Mouse (Mus musculus) cerebellum, postnatal 25 days (tissue): ENCODE measurements at regions not wholly inside any gene's neighbourhood (a gene's known extent, or its start where the extent isn't known, plus 50 kb on each side); places are given as distances from the start of the nearest gene placed in this dataset.
A peak's percentile ranks its signal among the peaks of the same experiment; 100 is the strongest.

Experiments
- DNase-seq, 2 experiments: peaks; one replicate each; pipeline ENCODE4 v3.0.0; 2021; ENCODE audit warnings: mixed read lengths in 2 of 2

DNA sequence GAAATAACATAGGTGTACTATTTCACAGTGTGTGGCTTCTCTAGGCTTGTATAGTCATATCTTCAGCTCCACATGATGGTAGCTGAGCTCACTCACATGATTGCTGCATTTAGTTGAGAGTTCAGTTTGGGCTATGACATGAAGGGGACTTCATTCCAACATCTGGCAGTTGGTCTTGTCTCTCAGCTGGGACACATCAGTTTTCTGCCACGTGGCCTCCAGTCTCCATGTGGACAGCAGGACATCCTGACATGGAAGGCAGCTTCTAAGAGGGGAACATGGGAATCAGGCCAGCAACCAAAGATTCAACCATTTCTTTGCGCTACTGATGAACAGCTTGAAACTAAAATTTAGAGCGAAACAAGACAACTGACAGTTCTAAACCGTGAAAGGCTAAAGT is 121.2 kb upstream of the Slc44a1 start:
- DNase-seq, result no peak

DNA sequence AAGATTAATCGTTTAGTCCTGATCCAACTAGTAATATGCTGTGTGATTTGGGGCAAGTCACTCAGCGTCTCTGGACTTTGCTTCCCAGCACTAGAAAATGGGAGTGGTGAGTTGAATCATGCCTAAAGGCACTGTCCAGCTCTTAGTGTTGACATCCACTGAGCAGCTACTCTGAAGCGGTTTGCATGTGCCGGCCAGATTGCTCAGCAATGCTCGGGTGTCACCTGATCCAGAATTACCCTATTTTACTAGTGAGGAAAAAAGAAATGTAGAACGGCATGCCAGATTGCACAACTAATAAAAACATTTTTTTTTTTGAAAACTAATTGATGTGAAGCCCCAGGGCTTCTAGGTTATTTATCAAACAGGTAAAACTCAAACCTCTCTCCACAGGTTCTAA is 122.0 kb upstream of the Slc44a1 start:
- DNase-seq, result no peak

DNA sequence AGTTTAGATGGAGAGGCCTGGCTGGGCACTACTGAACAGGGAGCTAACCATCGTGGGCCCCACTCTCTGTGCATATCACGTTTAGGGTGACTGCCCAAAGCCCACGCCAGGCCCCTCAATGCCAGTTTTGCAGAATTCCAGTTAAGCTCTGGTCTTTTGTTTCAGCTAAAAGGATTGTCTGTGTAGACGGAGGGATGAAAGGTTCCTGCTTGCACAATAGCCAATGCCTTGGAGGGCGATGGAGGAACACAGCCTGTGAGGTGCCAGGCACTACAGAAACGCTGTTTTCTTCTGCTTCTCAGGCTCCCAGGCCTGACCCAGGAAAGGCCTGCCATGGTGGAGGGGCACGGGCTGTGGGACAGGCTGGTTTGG is 122.8 kb upstream of the Slc44a1 start:
- no peak for DNase-seq

DNA sequence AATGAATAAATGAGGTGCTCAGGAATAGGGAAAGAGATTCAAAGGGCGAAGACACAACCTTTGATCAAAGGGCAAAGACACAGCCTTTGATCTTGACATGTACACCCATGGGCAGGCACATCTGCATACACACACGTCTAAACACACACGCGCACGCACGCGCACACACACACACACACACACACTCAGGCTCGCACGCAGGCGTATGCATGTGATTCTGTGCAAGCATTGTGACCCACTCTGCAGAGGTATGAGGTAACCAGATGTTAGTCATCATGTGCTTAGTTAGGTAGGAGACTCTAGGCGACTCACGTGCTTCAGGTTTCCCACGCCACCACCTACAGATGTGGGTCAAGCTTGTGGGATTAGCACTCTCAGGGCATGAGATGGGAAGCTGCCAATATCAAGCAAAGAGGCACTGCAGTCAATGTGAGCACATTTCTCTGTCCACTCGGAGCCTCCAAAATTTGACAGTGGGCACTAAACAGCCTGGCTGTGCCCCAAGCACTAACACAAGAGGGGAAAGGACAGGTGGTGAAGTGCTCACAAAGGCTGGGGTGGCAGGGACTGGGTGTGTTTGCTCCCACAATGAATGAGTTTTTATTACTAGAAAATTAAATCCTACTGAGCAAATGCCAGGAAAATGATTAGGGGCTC is 123.3 kb upstream of the Slc44a1 start:
- DNase-seq, result no peak

DNA sequence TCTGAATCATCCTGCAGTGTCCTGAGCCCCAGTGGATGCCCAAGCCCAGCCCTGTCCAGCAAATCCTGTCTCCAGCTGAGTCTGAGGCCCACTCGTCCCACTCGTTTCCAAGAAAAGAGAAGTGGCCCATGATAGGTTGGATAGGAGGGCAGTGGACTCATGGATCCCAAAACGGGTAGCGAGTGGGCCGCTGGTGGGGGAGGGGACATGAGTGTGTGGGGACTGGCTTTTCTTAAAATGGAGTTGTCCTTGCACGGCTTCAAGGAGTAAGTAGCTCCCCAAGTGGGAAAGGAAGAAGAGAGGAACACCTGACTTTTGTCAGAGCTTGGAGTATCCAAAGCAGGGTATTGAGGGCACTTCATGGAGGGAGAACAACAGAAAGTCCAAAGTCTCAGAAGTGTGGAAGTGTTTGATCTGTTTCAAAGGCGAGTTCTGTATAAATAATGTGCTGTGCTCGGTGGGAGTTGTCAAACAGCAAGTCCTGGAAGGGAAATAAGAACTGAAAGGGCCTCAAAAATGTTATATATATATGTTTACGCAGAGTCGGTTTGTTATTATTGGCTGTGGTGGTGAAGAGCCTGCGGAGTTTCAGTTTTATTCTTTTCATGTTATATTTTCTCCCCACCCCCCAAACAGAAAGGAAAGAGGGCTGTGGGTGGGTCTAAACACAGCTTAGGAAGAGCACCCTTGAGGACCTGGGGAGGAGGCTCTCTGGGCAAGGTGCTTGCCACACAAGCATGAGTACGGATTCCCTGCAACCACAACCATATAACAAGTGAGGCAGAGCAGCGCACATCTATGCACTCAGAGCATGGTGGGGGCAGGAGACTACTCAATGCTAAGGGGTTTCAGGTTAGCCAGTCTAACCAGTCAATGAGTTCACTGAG is 124.1 kb upstream of the Slc44a1 start:
- DNase-seq, result no peak

DNA sequence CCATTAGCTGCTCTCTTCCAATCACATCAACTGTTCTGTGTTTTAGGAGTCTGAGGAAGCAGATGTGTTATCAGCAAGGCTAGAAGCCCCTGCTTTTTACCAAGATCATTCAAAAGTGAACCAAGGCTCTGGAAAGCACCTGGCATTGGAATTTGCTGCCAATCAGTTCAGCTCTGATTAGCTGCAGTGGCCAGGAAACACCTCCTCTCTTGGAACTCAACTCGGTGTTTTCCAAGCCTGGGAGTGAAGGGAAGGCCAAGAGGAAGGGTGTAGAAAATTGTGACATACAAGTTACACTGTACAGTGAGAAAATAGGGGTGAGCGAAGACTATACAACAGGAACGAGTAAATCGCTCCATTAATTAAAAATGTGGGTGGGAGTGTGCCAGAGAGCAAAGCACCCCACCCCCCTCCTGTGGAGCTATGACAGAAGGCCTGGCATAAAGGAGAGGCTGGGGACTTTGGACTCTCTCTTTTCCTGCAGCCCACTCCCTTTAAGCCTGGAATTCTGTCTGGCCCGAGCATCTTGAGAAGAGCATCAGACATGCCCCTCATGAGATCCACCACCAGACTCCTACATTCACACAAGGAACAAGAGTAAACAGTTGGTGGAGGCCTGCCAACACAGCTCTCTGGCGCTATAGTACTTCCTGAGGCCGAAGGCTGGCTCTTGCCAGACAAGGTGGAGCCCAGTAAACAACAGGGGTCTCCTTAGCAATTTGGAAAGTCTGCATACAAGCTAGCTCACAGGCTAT is 124.9 kb upstream of the Slc44a1 start:
- peak; percentile 68 to 78 for DNase-seq

DNA sequence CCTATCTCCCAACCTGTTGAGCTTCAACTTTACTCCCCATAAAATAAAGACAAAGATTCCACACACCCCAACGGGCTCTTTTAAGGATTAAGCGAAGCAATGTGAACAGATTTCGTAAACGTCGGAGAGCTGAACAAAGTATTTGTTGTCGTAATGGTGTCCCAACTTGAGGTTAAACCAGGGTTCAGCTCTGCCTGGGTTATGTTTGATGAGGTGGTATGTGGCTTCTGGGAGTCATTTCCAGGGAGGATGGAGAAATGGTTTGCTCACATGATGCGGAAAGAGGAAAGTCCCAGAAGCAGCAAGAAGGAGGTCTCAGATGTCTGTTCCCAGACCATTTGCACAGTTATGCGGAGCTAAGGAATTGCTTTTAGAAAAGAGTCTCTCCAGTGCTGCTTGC is 126.1 kb upstream of the Slc44a1 start:
- DNase-seq, result no peak

DNA sequence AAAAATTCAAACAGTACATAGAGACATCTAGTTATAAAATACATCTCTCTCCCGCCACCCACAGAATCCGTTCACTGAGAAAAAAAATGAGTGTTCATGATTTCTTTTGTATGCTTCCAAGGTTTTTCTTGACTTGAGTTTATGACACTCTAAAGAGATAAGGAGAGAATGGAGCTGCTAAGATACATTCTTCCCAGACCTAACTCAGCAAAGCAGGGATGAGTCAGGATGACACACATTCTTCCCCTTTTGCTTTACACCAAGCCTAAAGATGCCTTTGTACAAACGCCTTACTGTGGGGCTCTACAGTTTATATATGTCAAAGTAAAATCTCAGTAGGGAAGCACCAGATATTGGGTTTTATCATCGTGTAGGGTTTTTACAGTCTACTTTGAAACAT is 133.1 kb upstream of the Slc44a1 start:
- DNase-seq, result no peak

DNA sequence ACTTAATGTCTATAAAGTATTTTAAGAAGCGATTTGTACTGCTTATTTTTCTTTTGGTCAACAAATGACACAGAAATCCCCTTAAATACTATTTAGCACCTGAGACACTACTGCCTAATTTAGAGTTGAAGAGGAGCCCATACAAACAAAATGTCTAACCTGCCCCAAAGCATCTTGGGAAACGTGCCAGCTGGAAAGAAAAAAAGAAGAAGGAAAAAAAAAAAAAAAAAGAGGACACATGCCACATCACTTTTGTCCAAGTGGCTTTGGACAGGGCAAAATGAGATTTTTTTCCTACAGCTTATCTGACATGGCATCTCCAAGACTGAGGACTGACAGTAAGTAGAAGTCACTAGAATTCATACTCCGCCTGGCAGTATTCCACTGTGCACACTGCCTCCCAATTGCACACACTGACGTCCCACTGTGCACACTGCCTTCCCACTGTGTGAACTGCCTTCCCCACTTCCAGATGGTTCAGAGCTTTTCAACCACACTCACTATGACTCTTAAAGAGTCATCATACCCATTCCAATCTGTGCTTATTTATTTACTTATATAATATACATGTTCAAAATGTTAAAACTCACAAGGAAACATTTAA is 135.3 kb upstream of the Slc44a1 start:
- peak in 1 of 2 experiments; percentile 18 for DNase-seq

DNA sequence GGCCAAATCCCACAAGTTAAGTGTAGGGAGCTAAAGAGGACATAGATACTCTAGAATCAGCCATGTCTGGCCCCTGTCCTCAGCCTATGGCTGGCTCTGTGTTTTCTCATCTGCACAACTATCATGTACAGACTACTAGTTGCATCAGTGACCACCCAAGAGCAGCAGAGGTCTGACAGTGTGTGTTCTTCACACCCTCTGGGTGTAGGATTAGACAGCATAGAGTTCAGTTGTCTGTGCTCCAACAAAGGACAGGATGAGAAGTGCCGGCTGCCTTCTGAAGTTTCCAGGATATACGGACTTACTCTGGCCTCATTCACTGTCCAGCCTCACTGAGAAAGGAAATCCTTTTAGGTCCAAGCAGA is 135.9 kb upstream of the Slc44a1 start:
- no peak for DNase-seq

DNA sequence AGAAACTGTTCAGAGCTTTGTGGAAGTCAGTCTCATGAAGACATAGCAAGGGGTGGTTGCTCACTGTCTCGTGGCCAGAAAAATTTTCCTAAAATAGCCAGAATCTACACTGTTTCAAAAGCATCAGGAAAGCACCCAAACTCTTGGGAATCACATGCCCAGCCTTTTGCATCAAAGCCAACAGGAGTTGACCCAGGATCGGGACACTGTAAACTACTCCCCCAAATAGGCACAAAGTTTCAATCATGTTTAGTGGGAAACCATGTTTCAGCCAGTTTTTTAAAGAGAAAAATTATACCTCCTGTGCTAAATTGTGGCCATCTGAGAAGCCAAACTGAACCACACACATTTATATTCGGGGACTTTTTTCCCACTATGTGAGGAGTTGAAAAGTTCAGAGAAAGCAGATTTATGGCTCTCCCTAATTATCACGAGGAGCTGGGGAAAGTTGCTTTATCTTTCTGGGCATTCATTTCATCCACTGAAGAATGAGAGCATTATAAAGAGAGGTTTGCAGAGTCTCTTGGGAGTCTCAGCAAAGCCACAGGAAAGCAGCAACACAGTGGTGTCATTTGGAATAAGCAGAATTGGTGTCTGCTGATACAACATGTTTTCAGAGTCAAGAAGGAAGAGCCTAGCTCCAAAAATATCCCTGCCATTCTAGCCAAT is 136.5 kb upstream of the Slc44a1 start:
- no peak for DNase-seq

DNA sequence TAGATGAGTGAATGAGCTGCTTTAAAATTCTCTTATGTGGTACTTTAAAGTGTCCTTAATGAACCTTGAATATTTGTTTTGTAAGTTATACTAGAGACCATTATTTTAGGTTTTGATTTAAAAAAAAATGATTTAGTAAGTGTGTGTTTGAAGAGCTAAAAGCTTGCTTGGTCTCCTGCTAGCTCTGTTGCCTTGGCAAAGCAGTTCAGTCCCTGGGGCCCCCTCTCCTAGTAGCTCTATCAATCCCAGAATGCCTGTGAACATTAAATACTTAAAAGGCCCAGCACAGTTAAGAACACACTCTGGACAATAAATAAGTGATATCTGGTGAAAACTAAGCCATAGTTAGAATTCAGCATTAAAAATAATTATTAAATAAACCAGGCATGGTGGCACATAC is 138.3 kb upstream of the Abca1 start:
- DNase-seq, result no peak

DNA sequence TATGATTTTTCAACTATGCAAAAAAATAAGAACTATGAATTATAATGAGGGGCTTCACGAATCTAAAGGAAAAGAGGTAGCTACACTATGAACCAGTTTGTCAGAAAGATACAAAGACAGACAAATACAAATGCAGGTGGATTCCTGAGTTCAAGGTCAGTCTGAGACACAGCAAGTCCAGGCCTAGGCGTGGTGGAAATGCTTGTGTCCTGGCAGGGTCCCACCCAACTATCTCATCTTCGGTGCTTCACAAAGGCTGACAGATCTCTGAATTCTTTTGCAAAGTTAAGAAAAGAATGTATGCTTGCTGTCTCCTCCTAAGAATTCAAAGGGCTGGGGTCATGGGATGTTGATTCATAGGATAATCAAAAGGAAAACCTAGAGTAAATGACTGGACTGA is 132.9 kb upstream of the Abca1 start:
- no peak for DNase-seq

DNA sequence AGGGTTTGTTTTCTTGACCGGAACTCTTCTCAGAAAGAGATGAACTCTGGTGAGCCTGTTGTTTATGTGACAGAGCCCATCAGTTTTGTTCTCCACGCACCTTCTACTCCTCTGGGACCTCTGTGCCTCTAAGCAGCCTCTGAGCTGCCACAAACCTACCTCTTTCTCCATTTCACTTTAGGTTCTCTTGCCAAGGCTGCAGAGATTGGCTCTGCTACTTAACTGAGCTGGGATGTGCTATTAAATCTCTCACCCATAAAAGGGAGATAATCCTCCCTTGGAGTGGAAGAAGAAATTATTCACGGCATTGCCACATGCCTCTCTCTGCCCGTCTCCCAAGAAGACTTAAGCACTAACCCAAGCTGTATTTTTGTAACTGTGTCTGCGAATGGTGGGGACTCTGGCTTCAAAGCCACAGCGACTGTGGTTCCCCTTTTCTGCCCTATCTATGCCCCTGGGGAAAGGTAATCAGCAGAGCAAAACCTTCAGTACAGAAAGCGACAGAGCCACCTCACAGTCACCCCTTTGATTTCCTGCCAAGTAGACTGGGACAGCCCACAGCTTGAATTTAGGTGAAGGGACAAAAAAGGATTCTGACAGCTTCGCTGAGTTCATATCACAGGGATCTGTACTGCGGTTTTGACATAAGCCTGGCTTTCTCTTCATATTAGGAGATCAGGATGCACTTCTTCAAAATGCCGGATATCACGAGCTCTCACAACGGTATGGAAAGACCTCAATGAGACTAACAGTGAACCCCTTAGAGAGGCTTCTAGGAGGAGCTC is 118.2 kb upstream of the Abca1 start:
- peak; percentile 22 to 27 for DNase-seq

DNA sequence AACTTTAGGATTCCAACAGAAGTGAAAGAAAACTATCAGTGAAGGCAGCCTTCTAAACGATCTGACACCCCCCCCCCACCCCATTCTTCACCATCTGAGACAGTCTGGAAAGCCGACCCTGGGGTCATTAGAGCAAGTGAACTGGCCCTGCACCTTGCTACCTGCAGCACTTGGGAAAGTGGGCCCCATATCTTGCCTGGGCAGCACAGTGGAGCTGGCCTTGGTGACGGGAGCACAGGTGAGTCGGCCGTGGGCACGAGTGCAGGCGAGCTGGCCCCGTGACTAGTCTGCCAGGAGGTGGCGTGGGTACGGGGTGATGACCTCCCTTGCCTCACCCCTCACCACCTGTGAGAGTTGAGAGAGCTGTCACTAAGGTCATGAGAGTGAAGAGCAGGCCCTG is 110.7 kb upstream of the Abca1 start:
- DNase-seq, result no peak

DNA sequence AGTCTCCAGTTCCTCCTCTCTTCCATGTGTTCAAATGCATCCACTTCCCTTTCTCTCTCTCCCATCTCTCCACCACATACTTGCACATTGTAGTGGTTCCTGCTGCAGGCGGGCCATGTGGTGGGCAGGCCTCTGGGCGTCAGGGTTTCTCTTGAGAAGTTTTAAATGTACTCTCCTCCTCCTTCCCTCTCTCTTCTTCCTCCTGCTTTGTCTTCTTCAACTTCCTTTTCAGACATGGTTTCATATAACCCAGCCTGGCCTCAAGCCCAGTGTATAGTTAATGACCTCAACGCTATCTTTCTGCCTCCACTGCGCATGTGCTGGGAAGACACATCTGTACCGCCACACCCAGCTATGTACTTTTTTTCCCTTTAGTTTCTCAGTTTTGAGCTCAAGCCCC is 110.3 kb upstream of the Abca1 start:
- no peak for DNase-seq

DNA sequence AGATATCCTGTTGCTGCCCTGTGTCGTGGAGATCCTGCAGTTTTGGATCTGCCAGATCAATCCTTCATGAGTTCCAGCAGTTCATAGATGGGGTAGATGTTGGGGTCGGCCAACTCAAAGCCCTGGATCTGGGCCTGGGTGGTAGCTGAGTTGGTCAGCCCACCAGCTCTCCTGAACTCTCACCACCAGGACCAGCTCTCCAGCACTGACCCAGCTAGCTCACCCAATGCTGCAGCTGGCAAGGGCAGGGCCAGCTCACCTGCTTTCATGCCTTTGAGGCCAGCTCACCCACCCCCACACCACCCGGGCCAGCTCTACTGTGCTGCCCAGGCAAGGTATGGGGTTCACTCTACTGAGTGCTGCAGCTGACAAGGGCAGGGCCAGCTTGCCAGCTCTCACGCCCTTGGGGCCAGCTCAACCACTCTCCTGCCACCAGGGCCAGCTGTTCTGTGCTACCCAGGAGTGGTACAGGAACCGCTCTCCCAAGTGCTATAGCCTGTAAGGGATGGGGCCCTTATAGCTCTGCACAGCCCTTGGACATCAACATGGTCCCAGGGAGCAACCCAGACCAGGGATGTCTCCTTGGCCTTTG is 109.7 kb upstream of the Abca1 start:
- no peak for DNase-seq

DNA sequence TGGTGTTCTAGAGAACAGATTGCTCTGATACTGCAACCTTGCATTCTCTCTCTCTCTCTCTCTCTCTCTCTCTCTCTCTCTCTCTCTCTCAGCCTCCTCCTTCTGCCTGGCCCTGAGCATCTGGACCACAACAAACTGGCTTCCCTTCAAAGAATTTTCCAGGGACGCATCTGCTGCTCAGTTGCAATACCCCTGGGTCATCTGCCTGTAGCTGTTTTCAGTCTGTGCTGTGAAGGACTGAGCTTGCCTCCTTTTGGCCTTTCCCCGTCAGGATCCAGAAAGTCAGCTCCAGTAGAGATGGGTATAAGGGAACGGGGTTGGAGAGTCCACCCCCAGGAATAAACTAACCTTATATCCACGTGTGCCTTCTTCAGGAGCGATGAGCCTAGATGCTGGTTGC is 105.2 kb upstream of the Abca1 start:
- DNase-seq, result no peak

DNA sequence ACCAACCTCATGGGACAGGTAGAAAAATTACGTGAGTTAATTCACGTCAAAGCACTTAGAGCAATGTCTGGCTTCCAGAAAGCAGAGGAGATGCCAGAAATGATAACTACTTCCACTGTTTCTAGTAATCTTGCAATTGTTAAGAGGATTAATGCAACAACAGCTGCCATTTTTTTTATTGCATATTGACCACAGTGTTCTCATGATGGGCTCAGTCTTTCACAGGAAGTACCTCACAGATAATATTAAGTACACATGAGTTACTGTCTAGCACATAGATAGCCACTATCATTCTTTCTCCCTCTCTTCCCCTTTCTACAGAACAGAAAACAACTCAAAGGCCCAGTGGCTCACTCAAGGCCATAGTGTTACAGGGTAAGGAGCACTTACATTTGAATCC is 104.8 kb upstream of the Abca1 start:
- no peak for DNase-seq

DNA sequence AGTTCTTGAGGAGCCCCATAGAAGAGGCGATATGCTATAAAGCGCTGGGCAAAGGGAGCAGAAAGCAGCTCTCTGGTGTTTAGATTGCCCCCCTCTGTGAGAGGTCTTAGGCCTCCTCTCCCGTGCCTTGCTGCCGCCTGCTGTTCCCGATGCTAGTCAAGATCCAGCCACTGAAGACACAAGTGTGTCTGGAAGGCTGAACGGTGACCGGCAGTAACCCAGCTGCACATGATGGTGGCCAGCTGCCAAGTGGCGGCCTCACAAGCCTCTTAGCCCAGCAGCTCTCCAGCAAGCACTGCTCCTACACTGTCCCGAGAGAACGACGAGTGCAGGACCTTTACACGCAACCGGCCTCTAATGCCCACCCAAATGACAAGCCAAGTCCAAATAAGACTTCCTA is 104.1 kb upstream of the Abca1 start:
- peak; percentile 68 to 80 for DNase-seq

DNA sequence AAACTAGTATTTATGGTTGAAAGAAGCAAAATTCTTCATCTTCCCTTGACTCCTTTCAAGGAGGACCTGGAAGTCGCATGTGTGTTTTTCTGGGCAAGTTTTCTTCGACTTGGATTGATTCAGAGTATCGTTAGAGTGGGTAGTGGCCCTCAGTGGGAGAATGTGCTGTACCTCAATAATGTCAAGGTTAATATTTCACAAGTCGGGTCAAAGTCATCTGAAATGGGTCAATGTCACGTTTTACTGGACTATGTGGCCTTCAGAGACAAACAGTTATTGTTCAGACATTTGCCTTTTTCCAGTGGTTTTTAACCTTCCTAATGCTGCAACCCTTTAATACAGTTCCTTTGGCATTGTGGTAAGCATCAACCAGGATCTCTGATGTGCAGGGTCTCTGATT is 102.8 kb upstream of the Abca1 start:
- no peak for DNase-seq
